Mouse (Mus musculus) kidney, embryonic 14.5 days (tissue): Measurements from ENCODE around the gene Gnb1. TPM values are rescaled to one million over a fixed set of nuclear protein-coding genes. Genes with fewer than 3 reads are reported as not detected.

Source experiments
- ATAC-seq: fragments of 200-750 bp; cut with Nextera tagmentation; 2 replicates; pipeline ENCODE4 v1.8.0; 2017; ENCODE audit warnings: moderate number of reproducible peaks, mild to moderate bottlenecking, moderate TSS enrichment, moderate library complexity; ENCODE audit not compliant: low FRiP score, low TSS enrichment
- H3K27ac ChIP-seq: fragments of 300-500 bp; sonication (generic); 2 replicates; pipeline ENCODE4 v1.5.1; 2014; ENCODE audit warnings: low read depth, mild to moderate bottlenecking, low read length, moderate library complexity, mixed read lengths
- H3K27me3 ChIP-seq: fragments of 300-500 bp; sonication (generic); 2 replicates; pipeline ENCODE4 v1.6.1; 2014; ENCODE audit warnings: mild to moderate bottlenecking, low read length; ENCODE audit not compliant: control insufficient read depth, insufficient read depth
- H3K36me3 ChIP-seq: fragments of 300-500 bp; sonication (generic); 2 replicates; pipeline ENCODE4 v1.6.1; 2014; ENCODE audit warnings: low read length, mixed read lengths; ENCODE audit not compliant: control insufficient read depth, insufficient read depth
- H3K4me1 ChIP-seq: fragments of 300-500 bp; sonication (generic); 2 replicates; pipeline ENCODE4 v1.6.1; 2014; ENCODE audit warnings: low read length, mixed read lengths; ENCODE audit not compliant: control insufficient read depth, insufficient read depth
- H3K4me2 ChIP-seq: fragments of 300-500 bp; sonication (generic); replicated peaks from 2 replicates; pipeline ENCODE4 v1.6.1; 2014; ENCODE audit warnings: low read depth, mild to moderate bottlenecking, low read length
- H3K4me3 ChIP-seq: fragments of 300-500 bp; sonication (generic); 2 replicates; pipeline ENCODE4 v1.5.1; 2014; ENCODE audit warnings: mild to moderate bottlenecking, low read length
- H3K9ac ChIP-seq: fragments of 300-500 bp; sonication (generic); 2 replicates; pipeline ENCODE4 v1.6.1; 2014; ENCODE audit warnings: low read depth, mild to moderate bottlenecking, low read length, moderate library complexity
- H3K9me3 ChIP-seq: fragments of 300-500 bp; sonication (generic); 2 replicates; pipeline ENCODE4 v1.6.1; 2016; ENCODE audit warnings: low read length; ENCODE audit not compliant: control insufficient read depth
- WGBS: fragments of 180-500 bp; shearing (Covaris S2); extraction: QIAGEN DNeasy Blood & Tissue Kit; methylation state at CpG from one replicate; pipeline ENCODE4 v1.1.7; 2014; 5-methylcytosine and 5-hydroxymethylcytosine counted together
- polyA plus RNA-seq: library from polyadenylated mRNA; unstranded; fragments of >200 nt; fragmentation: Nextera tagmentation; extraction: Ambion mirVana; gene quantifications from 2 replicates; pipeline ENCODE4 v1.2.1, GENCODE M21; 2014

Gene Gnb1
- polyA plus RNA-seq, 1 experiment from 2014 or later = 553 TPM

- peaks cover 37% of the 10 kb centered on the region for H3K4me1 ChIP-seq
- no peak for ATAC-seq
- peak overlapping the region; percentile 59 for H3K4me2 ChIP-seq
- peak overlapping the region; percentile 100 for H3K9ac ChIP-seq
- 30% methylated on average over 5 of the region's 5 CpGs for WGBS
- H3K4me3 ChIP-seq = peak overlapping the region; percentile 100
- H3K27me3 ChIP-seq = no peaks in the 10 kb centered on the region
- peak overlapping the region; percentile 95; the same call in 1 of the 2 replicates for H3K27ac ChIP-seq
- H3K9me3 ChIP-seq = no peaks in the 10 kb centered on the region
- no peaks in the 10 kb centered on the region for H3K36me3 ChIP-seq
These were observed 705 bp upstream of the Gnb1 start for GRCm38 (mm10) chr4:155490456-155490855.

GRCm38 (mm10) chr4:155491529-155492130 lies 469 bp downstream of the Gnb1 start:
- peak overlapping the region; percentile 95 for H3K27ac ChIP-seq
- no peaks in the 10 kb centered on the region for H3K36me3 ChIP-seq
- H3K4me1 ChIP-seq = peaks cover 35% of the 10 kb centered on the region
- H3K4me2 ChIP-seq = peak overlapping the region; percentile 59
- under 1% methylated on average over 41 of the region's 54 CpGs for WGBS
- peak overlapping the region; percentile 100 for H3K4me3 ChIP-seq
- no peaks in the 10 kb centered on the region for H3K9me3 ChIP-seq
- H3K9ac ChIP-seq = peak overlapping the region; percentile 100
- ATAC-seq = peak; percentile 61
- H3K27me3 ChIP-seq = no peaks in the 10 kb centered on the region

- peak overlapping the region; percentile 100 for H3K4me3 ChIP-seq
- peak overlapping the region; percentile 100 for H3K9ac ChIP-seq
- peak overlapping the region; percentile 59 for H3K4me2 ChIP-seq
- under 1% methylated on average over 51 of the region's 51 CpGs for WGBS
- no peaks in the 10 kb centered on the region for H3K36me3 ChIP-seq
- ATAC-seq = no peak
- no peaks in the 10 kb centered on the region for H3K9me3 ChIP-seq
- peak overlapping the region; percentile 95 for H3K27ac ChIP-seq
- no peaks in the 10 kb centered on the region for H3K27me3 ChIP-seq
- H3K4me1 ChIP-seq = peaks cover 33% of the 10 kb centered on the region
These were observed 1.0 kb downstream of the Gnb1 start for GRCm38 (mm10) chr4:155492131-155492633.

GRCm38 (mm10) chr4:155494891-155495290 lies 3.7 kb downstream of the Gnb1 start:
- H3K27me3 ChIP-seq = no peaks in the 10 kb centered on the region
- no peaks in the 10 kb centered on the region for H3K36me3 ChIP-seq

GRCm38 (mm10) chr4:155497963-155498362 lies 6.8 kb downstream of the Gnb1 start:
- Histone ChIP-seq H3K4me3 (no peak overlapping the region), H3K27ac (no peak overlapping the region), H3K36me3 (no peaks in the 10 kb centered on the region), H3K4me2 (no peak overlapping the region), H3K4me1 (peaks cover 16% of the 10 kb centered on the region; the same call in 1 of the 2 replicates), H3K27me3 (no peaks in the 10 kb centered on the region), H3K9ac (no peak overlapping the region), H3K9me3 (no peaks in the 10 kb centered on the region)
- 77% methylated on average over 3 of the region's 3 CpGs for WGBS
- no peak for ATAC-seq

More at GRCm38 (mm10) chr4:155494891-155495290, 3.7 kb downstream of the Gnb1 start:
- H3K9me3 ChIP-seq = no peaks in the 10 kb centered on the region
- no peak overlapping the region for H3K4me3 ChIP-seq
- 66% methylated on average over 4 of the region's 4 CpGs for WGBS
- H3K4me2 ChIP-seq = no peak overlapping the region
- no peak for ATAC-seq
- H3K27ac ChIP-seq = no peak overlapping the region
- H3K4me1 ChIP-seq = peaks cover 16% of the 10 kb centered on the region; the same call in 1 of the 2 replicates
- H3K9ac ChIP-seq = no peak overlapping the region

- ATAC-seq = no peak
- no peak overlapping the region for H3K4me2 ChIP-seq
- H3K27ac ChIP-seq = no peak overlapping the region
- no peaks in the 10 kb centered on the region for H3K27me3 ChIP-seq
- no peak overlapping the region for H3K9ac ChIP-seq
- WGBS = 79% methylated on average over 2 of the region's 2 CpGs
- no peaks in the 10 kb centered on the region for H3K4me1 ChIP-seq
- H3K36me3 ChIP-seq = no peaks in the 10 kb centered on the region
- no peak overlapping the region for H3K4me3 ChIP-seq
- H3K9me3 ChIP-seq = no peaks in the 10 kb centered on the region
These were observed 10.0 kb downstream of the Gnb1 start for GRCm38 (mm10) chr4:155501126-155501525.

GRCm38 (mm10) chr4:155505067-155505466 lies 13.9 kb downstream of the Gnb1 start:
- H3K36me3 ChIP-seq = no peaks in the 10 kb centered on the region
- ATAC-seq = no peak
- H3K4me3 ChIP-seq = no peak overlapping the region
- no peaks in the 10 kb centered on the region for H3K9me3 ChIP-seq
- WGBS = 38% methylated on average over 8 of the region's 8 CpGs
- H3K4me2 ChIP-seq = no peak overlapping the region
- no peak overlapping the region for H3K9ac ChIP-seq
- H3K4me1 ChIP-seq = 0 out of 2 replicates have a peak, but pooled peaks cover 4% of the 10 kb centered on the region
- H3K27me3 ChIP-seq = no peaks in the 10 kb centered on the region
- H3K27ac ChIP-seq = no peak overlapping the region

- 86% methylated on average over 5 of the region's 5 CpGs for WGBS
- Histone ChIP-seq H3K9ac (no peak overlapping the region), H3K4me2 (no peak overlapping the region), H3K27me3 (no peaks in the 10 kb centered on the region), H3K4me3 (no peak overlapping the region), H3K4me1 (0 out of 2 replicates have a peak, but pooled peaks cover 4% of the 10 kb centered on the region), H3K9me3 (no peaks in the 10 kb centered on the region), H3K36me3 (no peaks in the 10 kb centered on the region), H3K27ac (no peak overlapping the region)
- no peak for ATAC-seq
These were observed 14.6 kb downstream of the Gnb1 start for GRCm38 (mm10) chr4:155505671-155506295.

GRCm38 (mm10) chr4:155508614-155509013 lies 17.5 kb downstream of the Gnb1 start:
- H3K27me3 ChIP-seq = no peaks in the 10 kb centered on the region
- no peak overlapping the region for H3K27ac ChIP-seq
- H3K4me1 ChIP-seq = 0 out of 2 replicates have a peak, but pooled peaks cover 4% of the 10 kb centered on the region
- no peaks in the 10 kb centered on the region for H3K9me3 ChIP-seq
- WGBS = 85% methylated on average over 4 of the region's 4 CpGs
- H3K4me2 ChIP-seq = no peak overlapping the region
- ATAC-seq = no peak
- peaks cover 3% of the 10 kb centered on the region; the same call in 1 of the 2 replicates for H3K36me3 ChIP-seq
- no peak overlapping the region for H3K4me3 ChIP-seq
- no peak overlapping the region for H3K9ac ChIP-seq
